Mouse (Mus musculus): ENCODE data around the gene Gkap1. TPM values are rescaled to one million over a fixed set of nuclear protein-coding genes. Genes with fewer than 3 reads are reported as not detected.
A peak's percentile ranks its signal among the peaks of the same experiment; 100 is the strongest.

Gkap1 gene
- polyA plus RNA-seq, 1 experiment from 2014 or later = 22.9 TPM

GRCm38 (mm10) chr13:58215592-58216341, 59.7 kb downstream of the Gkap1 start, which contains the start of gene Ubqln1:
TSS of gene Ubqln1 (minus strand) at chr13:58215653.
- H3K4me3 ChIP-seq (ENCODE audit: low read depth, low read length) = peak within 1 kb of the TSS; percentile 99
- no peaks in the 10 kb centered on the region for H3K9me3 ChIP-seq (ENCODE audit: control insufficient read depth, low read length)
- peak within 1 kb of the TSS; percentile 2; the same call in 1 of the 2 replicates for H3K27ac ChIP-seq (replicated peaks; ENCODE audit: low read depth, low read length)
- peaks cover 9% of the 10 kb centered on the region; the same call in 1 of the 2 replicates for H3K4me1 ChIP-seq (ENCODE audit: control insufficient read depth, insufficient read depth, low read length)
- ATAC-seq (ENCODE audit: insufficient number of reproducible peaks, low FRiP score, low TSS enrichment, low read depth) (peak; percentile 88), DNase-seq (ENCODE audit: low spot score) (peak; percentile 90)
- no peaks in the 10 kb centered on the region for H3K36me3 ChIP-seq (ENCODE audit: control insufficient read depth, insufficient read depth, low read length)
- H3K27me3 ChIP-seq (ENCODE audit: control insufficient read depth, insufficient read depth, low read length) = no peaks in the 10 kb centered on the region
- 2% methylated on average over 62 of the region's 62 CpGs for whole genome bisulfite sequencing
- H3K4me2 ChIP-seq (ENCODE audit: low read depth, severe bottlenecking) = peak within 1 kb of the TSS; percentile 81
- H3K9ac ChIP-seq (ENCODE audit: low read length) = peak within 1 kb of the TSS; percentile 96

- Histone ChIP-seq H3K4me1 (ENCODE audit: control insufficient read depth, insufficient read depth, low read length) (peaks cover 9% of the 10 kb centered on the region; the same call in 1 of the 2 replicates), H3K9ac (ENCODE audit: low read length) (peak overlapping the region; percentile 96), H3K9me3 (ENCODE audit: control insufficient read depth, low read length) (no peaks in the 10 kb centered on the region), H3K27ac (replicated peaks; ENCODE audit: low read depth, low read length) (0 out of 2 replicates have a peak overlapping the region, but pooled peaks have one; percentile 2), H3K4me2 (ENCODE audit: low read depth, severe bottlenecking) (peak overlapping the region; percentile 81), H3K27me3 (ENCODE audit: control insufficient read depth, insufficient read depth, low read length) (no peaks in the 10 kb centered on the region), H3K36me3 (ENCODE audit: control insufficient read depth, insufficient read depth, low read length) (no peaks in the 10 kb centered on the region), H3K4me3 (ENCODE audit: low read depth, low read length) (peak overlapping the region; percentile 99)
- DNase-seq (ENCODE audit: low spot score) = no peak
- peak; percentile 75 for ATAC-seq (ENCODE audit: insufficient number of reproducible peaks, low FRiP score, low TSS enrichment, low read depth)
- WGBS = under 1% methylated on average over 44 of the region's 48 CpGs
These were observed 60.3 kb downstream of the Gkap1 start for GRCm38 (mm10) chr13:58215253-58215591.

- H3K4me1 ChIP-seq (ENCODE audit: control insufficient read depth, insufficient read depth, low read length) = peaks cover 9% of the 10 kb centered on the region; the same call in 1 of the 2 replicates
- H3K27me3 ChIP-seq (ENCODE audit: control insufficient read depth, insufficient read depth, low read length) = no peaks in the 10 kb centered on the region
- no peaks in the 10 kb centered on the region for H3K9me3 ChIP-seq (ENCODE audit: control insufficient read depth, low read length)
- no peaks in the 10 kb centered on the region for H3K36me3 ChIP-seq (ENCODE audit: control insufficient read depth, insufficient read depth, low read length)
- peak overlapping the region; percentile 81 for H3K4me2 ChIP-seq (ENCODE audit: low read depth, severe bottlenecking)
- H3K27ac ChIP-seq (replicated peaks; ENCODE audit: low read depth, low read length) = 0 out of 2 replicates have a peak overlapping the region, but pooled peaks have one; percentile 2
- peak; percentile 74 for ATAC-seq (ENCODE audit: insufficient number of reproducible peaks, low FRiP score, low TSS enrichment, low read depth)
- WGBS = 3% methylated on average over 39 of the region's 49 CpGs
- H3K9ac ChIP-seq (ENCODE audit: low read length) = peak overlapping the region; percentile 96
- peak; percentile 25 for DNase-seq (ENCODE audit: low spot score)
- H3K4me3 ChIP-seq (ENCODE audit: low read depth, low read length) = peak overlapping the region; percentile 99
These were observed 60.9 kb downstream of the Gkap1 start for GRCm38 (mm10) chr13:58214346-58215252.

GRCm38 (mm10) chr13:58213801-58214200, 61.7 kb downstream of the Gkap1 start:
- no peak for ATAC-seq (ENCODE audit: insufficient number of reproducible peaks, low FRiP score, low TSS enrichment, low read depth)
- WGBS = 74% methylated on average over 8 of the region's 8 CpGs
- Histone ChIP-seq H3K4me3 (ENCODE audit: low read depth, low read length) (no peak overlapping the region), H3K27me3 (ENCODE audit: control insufficient read depth, insufficient read depth, low read length) (no peaks in the 10 kb centered on the region), H3K4me2 (ENCODE audit: low read depth, severe bottlenecking) (peak overlapping the region; percentile 81; the same call in 1 of the 2 replicates), H3K4me1 (ENCODE audit: control insufficient read depth, insufficient read depth, low read length) (peaks cover 9% of the 10 kb centered on the region; the same call in 1 of the 2 replicates), H3K27ac (replicated peaks; ENCODE audit: low read depth, low read length) (no peak overlapping the region), H3K9ac (ENCODE audit: low read length) (no peak overlapping the region), H3K36me3 (ENCODE audit: control insufficient read depth, insufficient read depth, low read length) (no peaks in the 10 kb centered on the region), H3K9me3 (ENCODE audit: control insufficient read depth, low read length) (no peaks in the 10 kb centered on the region)
- no peak for DNase-seq (ENCODE audit: low spot score)

GRCm38 (mm10) chr13:58212530-58212929, 63.0 kb downstream of the Gkap1 start:
- Histone ChIP-seq H3K27me3 (ENCODE audit: control insufficient read depth, insufficient read depth, low read length) (no peaks in the 10 kb centered on the region), H3K4me1 (ENCODE audit: control insufficient read depth, insufficient read depth, low read length) (peaks cover 9% of the 10 kb centered on the region; the same call in 1 of the 2 replicates), H3K4me3 (ENCODE audit: low read depth, low read length) (no peak overlapping the region), H3K9ac (ENCODE audit: low read length) (no peak overlapping the region), H3K27ac (replicated peaks; ENCODE audit: low read depth, low read length) (no peak overlapping the region), H3K36me3 (ENCODE audit: control insufficient read depth, insufficient read depth, low read length) (no peaks in the 10 kb centered on the region), H3K4me2 (ENCODE audit: low read depth, severe bottlenecking) (no peak overlapping the region), H3K9me3 (ENCODE audit: control insufficient read depth, low read length) (no peaks in the 10 kb centered on the region)
- WGBS = 85% methylated on average over 2 of the region's 2 CpGs
- ATAC-seq (ENCODE audit: insufficient number of reproducible peaks, low FRiP score, low TSS enrichment, low read depth) = no peak
- DNase-seq (ENCODE audit: low spot score) = no peak

- DNase-seq (ENCODE audit: low spot score) = no peak
- H3K36me3 ChIP-seq (ENCODE audit: control insufficient read depth, insufficient read depth, low read length) = no peaks in the 10 kb centered on the region
- no peak overlapping the region for H3K27ac ChIP-seq (replicated peaks; ENCODE audit: low read depth, low read length)
- no peaks in the 10 kb centered on the region for H3K9me3 ChIP-seq (ENCODE audit: control insufficient read depth, low read length)
- no peaks in the 10 kb centered on the region for H3K27me3 ChIP-seq (ENCODE audit: control insufficient read depth, insufficient read depth, low read length)
- no peak overlapping the region for H3K4me3 ChIP-seq (ENCODE audit: low read depth, low read length)
- H3K9ac ChIP-seq (ENCODE audit: low read length) = no peak overlapping the region
- peaks cover 9% of the 10 kb centered on the region; the same call in 1 of the 2 replicates for H3K4me1 ChIP-seq (ENCODE audit: control insufficient read depth, insufficient read depth, low read length)
- ATAC-seq (ENCODE audit: insufficient number of reproducible peaks, low FRiP score, low TSS enrichment, low read depth) = no peak
- 80% methylated on average over 5 of the region's 5 CpGs for WGBS
- no peak overlapping the region for H3K4me2 ChIP-seq (ENCODE audit: low read depth, severe bottlenecking)
These were observed 65.1 kb downstream of the Gkap1 start for GRCm38 (mm10) chr13:58210441-58210840.

GRCm38 (mm10) chr13:58206084-58206483, 69.4 kb downstream of the Gkap1 start:
- Histone ChIP-seq H3K27me3 (ENCODE audit: control insufficient read depth, insufficient read depth, low read length) (no peaks in the 10 kb centered on the region), H3K4me3 (ENCODE audit: low read depth, low read length) (no peak overlapping the region), H3K9ac (ENCODE audit: low read length) (no peak overlapping the region), H3K4me1 (ENCODE audit: control insufficient read depth, insufficient read depth, low read length) (no peaks in the 10 kb centered on the region), H3K36me3 (ENCODE audit: control insufficient read depth, insufficient read depth, low read length) (no peaks in the 10 kb centered on the region), H3K4me2 (ENCODE audit: low read depth, severe bottlenecking) (no peak overlapping the region), H3K27ac (replicated peaks; ENCODE audit: low read depth, low read length) (no peak overlapping the region), H3K9me3 (ENCODE audit: control insufficient read depth, low read length) (no peaks in the 10 kb centered on the region)
- no peak for ATAC-seq (ENCODE audit: insufficient number of reproducible peaks, low FRiP score, low TSS enrichment, low read depth)
- 88% methylated on average over 4 of the region's 4 CpGs for WGBS
- no peak for DNase-seq (ENCODE audit: low spot score)

- Histone ChIP-seq H3K27ac (replicated peaks; ENCODE audit: low read depth, low read length) (no peak overlapping the region), H3K9me3 (ENCODE audit: control insufficient read depth, low read length) (no peaks in the 10 kb centered on the region), H3K4me3 (ENCODE audit: low read depth, low read length) (no peak overlapping the region), H3K4me1 (ENCODE audit: control insufficient read depth, insufficient read depth, low read length) (no peaks in the 10 kb centered on the region), H3K27me3 (ENCODE audit: control insufficient read depth, insufficient read depth, low read length) (no peaks in the 10 kb centered on the region), H3K36me3 (ENCODE audit: control insufficient read depth, insufficient read depth, low read length) (no peaks in the 10 kb centered on the region), H3K4me2 (ENCODE audit: low read depth, severe bottlenecking) (no peak overlapping the region), H3K9ac (ENCODE audit: low read length) (no peak overlapping the region)
- DNase-seq (ENCODE audit: low spot score) (no peak), ATAC-seq (ENCODE audit: insufficient number of reproducible peaks, low FRiP score, low TSS enrichment, low read depth) (no peak)
- WGBS = 67% methylated on average over 4 of the region's 4 CpGs
These were observed 70.5 kb downstream of the Gkap1 start for GRCm38 (mm10) chr13:58204986-58205385.
